ENCODE assay signal across 8 mouse cellular contexts in genomic region chr2:75832781-75833180, GRCm38 (mm10). TPM values are rescaled to one million over a fixed set of nuclear protein-coding genes. Genes with fewer than 3 reads are reported as not detected.
DNase-seq lines count a peak whose midpoint lies in the region; ATAC-seq and TF ChIP-seq lines count a peak whose summit lies in the region.

No protein-coding gene starts in this region.

- H3K27ac ChIP-seq in left cerebral cortex, adult 2 months = no peak overlapping the region; the same call in none of the 2 replicates
- H3K27ac ChIP-seq in bone marrow, adult 2 months (ENCODE audit: control insufficient read depth, insufficient read depth, low read depth, low read length, poor library complexity) = peak overlapping the region; percentile 63; the same call in 1 of the 2 replicates
- H3K27ac ChIP-seq in hindbrain, embryonic 16.5 days (ENCODE audit: low read depth, low read length) = no peak overlapping the region; the same call in 1 of the 2 replicates

- peak overlapping the region; percentile 88 for H3K4me3 ChIP-seq in left cerebral cortex, adult 2 months
- peak overlapping the region; percentile 81 for H3K4me3 ChIP-seq in bone marrow, adult 2 months (replicated peaks; ENCODE audit: control insufficient read depth, low read depth, low read length)
- peak overlapping the region; percentile 97 for H3K4me3 ChIP-seq in hindbrain, embryonic 16.5 days (ENCODE audit: low read length)

- intact Hi-C loops in left cerebral cortex, adult 2 months (cut with DNase I) = loop anchor here (5.0 kb wide), 1 partner anchor 175 kb away; the partner anchor contains the start of gene Hnrnpa3

- TF ChIP-seq CTCF in left cerebral cortex, adult 2 months (IDR thresholded peaks at IDR 0.05) = no peak
- no peak for TF ChIP-seq CTCF in bone marrow, adult 2 months (IDR thresholded peaks at IDR 0.05; ENCODE audit: control insufficient read depth, insufficient read depth, low read length)

- H3K4me1 ChIP-seq in bone marrow, adult 2 months (ENCODE audit: control insufficient read depth, insufficient read depth, low read length) = peaks cover 9% of the 10 kb centered on the region; the same call in 1 of the 2 replicates
- peaks cover 15% of the 10 kb centered on the region for H3K4me1 ChIP-seq in hindbrain, embryonic 16.5 days (ENCODE audit: control insufficient read depth, insufficient read depth, low read depth, low read length)

- no peak for TF ChIP-seq POLR2A in bone marrow, adult 2 months (IDR thresholded peaks at IDR 0.05; ENCODE audit: borderline replicate concordance, control insufficient read depth, low read depth, low read length)

- WGBS in bone marrow, adult 2 months = under 1% methylated on average over 5 of the region's 5 CpGs
- WGBS in hindbrain, embryonic 16.5 days = 0% methylated on average over 5 of the region's 5 CpGs

- peak overlapping the region; percentile 97 for H3K9ac ChIP-seq in hindbrain, embryonic 16.5 days (ENCODE audit: low read depth, low read length)

- H3K9me3 ChIP-seq in hindbrain, embryonic 16.5 days (ENCODE audit: control insufficient read depth, low read length) = no peaks in the 10 kb centered on the region

- ATAC-seq in hindbrain, embryonic 16.5 days = no peak

- H3K4me2 ChIP-seq in hindbrain, embryonic 16.5 days (ENCODE audit: low read length) = peak overlapping the region; percentile 91

- H3K36me3 ChIP-seq in hindbrain, embryonic 16.5 days (ENCODE audit: control insufficient read depth, insufficient read depth, low read length) = no peaks in the 10 kb centered on the region

- H3K27me3 ChIP-seq in hindbrain, embryonic 16.5 days (replicated peaks; ENCODE audit: control insufficient read depth, insufficient read depth, low read length) = no peaks in the 10 kb centered on the region

- DNase-seq in left cerebral cortex, adult 2 months (ENCODE audit: extremely low spot score in 1 of 2, low spot score in 2 of 2) = no peak
- DNase-seq in left cerebral cortex, adult 18-20 months (ENCODE audit: low spot score in 2 of 2) = no peak
- DNase-seq in naive thymus-derived CD4-positive, alpha-beta T cell, adult 2 months (ENCODE audit: low read depth) = peak; percentile 41
- no peak for DNase-seq in testis, postnatal 14 days (ENCODE audit: low spot score)
- no peak for DNase-seq in gastrocnemius, adult 8-10 months (ENCODE audit: low spot score in 2 of 2)
- no peak for DNase-seq in cerebellum, postnatal 36 days

RNA-seq across cellular contexts. Expression of gene Agps, which starts 0.8 kb away (rescaled TPM):
- 10 to 100 TPM; 33.7 to 36.8 TPM for total RNA-seq in left cerebral cortex, adult 2 months (2021)
- total RNA-seq in left cerebral cortex, adult 18-20 months (2021) = 10 to 100 TPM; 35.7 to 39.7 TPM
- 12.9 and 14.3 TPM in 2 replicates for polyA plus RNA-seq in bone marrow, adult 2 months (2011; ENCODE audit: insufficient read depth, insufficient read length, low replicate concordance, missing spikeins)
- polyA plus RNA-seq in hindbrain, embryonic 16.5 days (2015; fragmentation: Nextera tagmentation; extraction: Ambion mirVana) = 21.6 and 27.6 TPM in 2 replicates
- 10 to 100 TPM; 19.1 to 24.1 (median 20.0) TPM for total RNA-seq in gastrocnemius, adult 8-10 months (2022)
